Mouse (Mus musculus) myocyte (in vitro differentiated cells): Measurements from ENCODE around the gene Irx3. TPM values are rescaled to one million over a fixed set of nuclear protein-coding genes. Genes with fewer than 3 reads are reported as not detected.
A peak's percentile ranks its signal among the peaks of the same experiment; 100 is the strongest.

Source experiments
- H3K27me3 ChIP-seq: one replicate; pipeline ENCODE4 v1.6.1; 2011; ENCODE audit not compliant: control insufficient read depth, insufficient read depth, insufficient read length
- H3K36me3 ChIP-seq: one replicate; pipeline ENCODE4 v1.6.1; 2011; ENCODE audit not compliant: control insufficient read depth, insufficient read depth
- H3K4me2 ChIP-seq: one replicate; pipeline ENCODE4 v1.6.1; 2011; ENCODE audit warnings: low read depth, control low read depth
- H3K4me3 ChIP-seq: one replicate; pipeline ENCODE4 v1.5.1; 2011; ENCODE audit warnings: mild to moderate bottlenecking, control low read depth, moderate library complexity
- H3K79me2 ChIP-seq: one replicate; pipeline ENCODE4 v1.6.1; 2011; ENCODE audit not compliant: control insufficient read depth, insufficient read depth
- H3ac ChIP-seq: one replicate; pipeline ENCODE4 v1.6.1; 2011; ENCODE audit not compliant: control insufficient read depth, insufficient read length
- CEBPB ChIP-seq: IDR thresholded peaks from 2 replicates; pipeline ENCODE4 v1.6.1; 2011; ENCODE audit warnings: mild to moderate bottlenecking, moderate library complexity; ENCODE audit not compliant: poor library complexity, insufficient read depth, severe bottlenecking
- E2F4 ChIP-seq: IDR thresholded peaks from one replicate; pipeline ENCODE4 v1.6.1; 2011; ENCODE audit warnings: mild to moderate bottlenecking, control low read depth, moderate library complexity; ENCODE audit not compliant: insufficient read depth
- MAX ChIP-seq: IDR thresholded peaks from one replicate; pipeline ENCODE4 v1.6.1; 2011; ENCODE audit warnings: low read depth, mild to moderate bottlenecking, control low read depth
- MYOD1 ChIP-seq, 3 experiments: IDR thresholded peaks; one replicate each; pipeline ENCODE4 v1.6.1; 2011; ENCODE audit warnings: control low read depth in 2 of 3, low read depth in 2 of 3, mild to moderate bottlenecking in 2 of 3, moderate library complexity in 1 of 3; ENCODE audit not compliant: insufficient read length in 2 of 3, control insufficient read depth in 1 of 3
- MYOG ChIP-seq, 3 experiments: IDR thresholded peaks; one replicate each; pipeline ENCODE4 v1.6.1; 2011; ENCODE audit warnings: control low read depth in 2 of 3, low read depth in 2 of 3, mild to moderate bottlenecking in 2 of 3; ENCODE audit not compliant: insufficient read length in 2 of 3, control insufficient read depth in 1 of 3, insufficient read depth in 1 of 3
- POLR2A ChIP-seq: IDR thresholded peaks from one replicate; pipeline ENCODE4 v1.6.1; 2011; ENCODE audit warnings: low read depth, mild to moderate bottlenecking, control low read depth, moderate library complexity; ENCODE audit not compliant: insufficient read length
- POLR2AphosphoS2 ChIP-seq: IDR thresholded peaks from one replicate; pipeline ENCODE4 v1.6.1; 2011; ENCODE audit warnings: low read depth, control low read depth; ENCODE audit not compliant: insufficient read length
- REST ChIP-seq: IDR thresholded peaks from one replicate; pipeline ENCODE4 v1.6.1; 2011; ENCODE audit warnings: mild to moderate bottlenecking, control low read depth, moderate library complexity; ENCODE audit not compliant: insufficient read depth, insufficient read length
- SRF ChIP-seq: IDR thresholded peaks from one replicate; pipeline ENCODE4 v1.6.1; 2011; ENCODE audit warnings: low read depth; ENCODE audit not compliant: control insufficient read depth, insufficient read length
- TCF12 ChIP-seq: IDR thresholded peaks from one replicate; pipeline ENCODE4 v1.6.1; 2011; ENCODE audit warnings: mild to moderate bottlenecking, control low read depth; ENCODE audit not compliant: poor library complexity, insufficient read depth, severe bottlenecking
- TCF3 ChIP-seq: IDR thresholded peaks from one replicate; pipeline ENCODE4 v1.6.1; 2011; ENCODE audit warnings: low read depth, control low read depth; ENCODE audit not compliant: insufficient read length
- USF1 ChIP-seq: IDR thresholded peaks from one replicate; pipeline ENCODE4 v1.6.1; 2011; ENCODE audit warnings: low read depth, mild to moderate bottlenecking, control low read depth, moderate library complexity
- polyA plus RNA-seq: library from polyadenylated mRNA; unstranded; fragments of >200 nt; fragmentation: generic; extraction: Trizol; gene quantifications from one replicate; pipeline ENCODE4 v1.2.1, GENCODE M21; 2012; ENCODE audit warnings: missing spikeins

Gene Irx3
- polyA plus RNA-seq, 1 experiment: 26.4 TPM

DNA sequence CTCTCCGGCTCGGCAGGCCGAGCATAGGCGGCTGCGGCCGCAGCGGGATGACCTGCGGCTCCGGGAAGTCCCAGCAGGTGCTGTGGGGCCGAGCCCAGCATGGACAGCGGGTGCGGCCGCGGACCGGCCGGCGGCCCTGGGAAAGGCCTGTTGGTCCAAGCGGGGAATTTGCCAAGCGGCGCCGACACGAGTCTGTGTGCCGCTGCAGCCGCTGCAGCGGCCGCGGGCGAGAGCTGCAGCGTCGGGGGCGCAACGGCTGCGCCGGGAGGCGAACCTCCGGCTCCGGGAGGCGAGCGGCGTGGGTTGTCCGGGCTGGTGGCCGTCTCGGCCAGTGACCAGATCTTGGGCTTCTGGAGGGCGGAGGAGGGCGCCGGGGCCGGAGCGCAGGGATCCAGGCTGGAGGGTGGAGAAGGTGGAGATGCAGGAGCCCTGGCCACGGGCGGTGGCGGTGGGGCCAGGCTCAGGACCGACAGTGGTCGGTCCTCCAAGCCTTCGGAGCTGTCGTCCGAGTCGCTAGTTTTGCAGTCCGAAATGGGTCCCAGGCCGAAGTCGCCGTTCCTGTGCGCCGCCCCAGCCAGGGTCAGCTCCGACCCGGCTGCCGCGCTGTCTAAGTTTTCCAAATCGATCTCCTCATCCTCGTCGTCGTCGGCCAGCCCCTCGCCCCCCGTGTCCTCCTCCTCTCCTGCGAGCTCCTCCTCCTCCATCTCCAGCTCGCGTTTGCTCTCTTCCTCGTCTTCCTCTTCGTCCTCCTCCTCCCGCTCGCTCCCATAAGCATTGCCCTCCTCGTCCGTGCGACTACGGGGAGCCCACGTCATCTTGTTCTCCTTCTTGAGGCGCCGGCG lies 2.0 kb downstream of the Irx3 start:
- H3K27me3 ChIP-seq: no peaks in the 10 kb centered on the region

DNA sequence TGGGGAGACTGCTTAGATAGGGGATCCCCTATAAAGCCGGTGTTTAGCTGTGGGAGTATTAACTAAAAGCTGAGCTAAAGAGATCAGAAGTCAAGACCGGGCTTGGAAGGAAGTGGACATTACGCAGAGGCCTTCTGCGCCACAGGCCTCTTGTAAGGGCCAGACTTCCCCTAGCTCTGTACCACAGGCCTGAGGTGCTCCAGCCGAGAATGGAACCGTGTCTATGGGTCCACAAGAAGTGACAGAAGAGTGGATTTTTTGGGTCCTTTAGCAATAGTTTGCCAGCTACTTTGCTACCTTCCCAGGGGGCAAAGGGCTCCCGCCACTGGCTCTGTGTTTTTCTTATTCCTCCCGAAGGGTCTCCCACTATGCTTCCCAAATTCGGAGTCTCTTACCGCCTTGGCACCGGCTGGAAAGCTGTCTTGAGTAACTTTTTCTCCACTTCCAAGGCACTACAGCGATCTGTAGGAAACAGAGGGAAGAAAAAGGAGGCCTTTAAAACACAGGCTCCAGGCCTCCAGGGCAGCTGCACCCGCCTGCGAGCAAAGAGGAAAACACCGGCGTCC lies 2.8 kb downstream of the Irx3 start:
- Histone ChIP-seq H3K27me3 (no peaks in the 10 kb centered on the region), H3K4me3 (peak overlapping the region; percentile 83), H3K36me3 (no peaks in the 10 kb centered on the region), H3K4me2 (peak overlapping the region; percentile 79), H3K79me2 (peaks cover 10% of the 10 kb centered on the region), H3ac (peak overlapping the region; percentile 91)
- TF ChIP-seq USF1 (no peak), MAX (no peak), MYOD1 (IDR thresholded peaks at IDR 0.05; ENCODE audit: control insufficient read depth in 1 of 3, insufficient read length in 2 of 3, low read depth in 2 of 3) (no peak), CEBPB (no peak), POLR2AphosphoS2 (no peak), POLR2A (no peak), REST (no peak), SRF (no peak), E2F4 (no peak), TCF3 (no peak), TCF12 (no peak), MYOG (IDR thresholded peaks at IDR 0.05; ENCODE audit: control insufficient read depth in 1 of 3, insufficient read depth in 1 of 3, insufficient read length in 2 of 3, low read depth in 2 of 3) (no peak)

More for the DNA sequence above, 2.0 kb downstream of the Irx3 start:
- peak overlapping the region; percentile 91 for H3ac ChIP-seq
- TF ChIP-seq TCF12 (no peak), MYOG (IDR thresholded peaks at IDR 0.05; ENCODE audit: control insufficient read depth in 1 of 3, insufficient read depth in 1 of 3, insufficient read length in 2 of 3, low read depth in 2 of 3) (peak in 1 of 3 experiments; percentile 67), SRF (no peak), MYOD1 (IDR thresholded peaks at IDR 0.05; ENCODE audit: control insufficient read depth in 1 of 3, insufficient read length in 2 of 3, low read depth in 2 of 3) (peak in 1 of 3 experiments; percentile 54), POLR2A (peak; percentile 12), USF1 (no peak), REST (no peak), CEBPB (no peak), POLR2AphosphoS2 (no peak), TCF3 (no peak), MAX (no peak), E2F4 (no peak)
- H3K4me2 ChIP-seq: peak overlapping the region; percentile 79
- H3K79me2 ChIP-seq: peaks cover 10% of the 10 kb centered on the region
- H3K36me3 ChIP-seq: no peaks in the 10 kb centered on the region
- H3K4me3 ChIP-seq: peak overlapping the region; percentile 83

DNA sequence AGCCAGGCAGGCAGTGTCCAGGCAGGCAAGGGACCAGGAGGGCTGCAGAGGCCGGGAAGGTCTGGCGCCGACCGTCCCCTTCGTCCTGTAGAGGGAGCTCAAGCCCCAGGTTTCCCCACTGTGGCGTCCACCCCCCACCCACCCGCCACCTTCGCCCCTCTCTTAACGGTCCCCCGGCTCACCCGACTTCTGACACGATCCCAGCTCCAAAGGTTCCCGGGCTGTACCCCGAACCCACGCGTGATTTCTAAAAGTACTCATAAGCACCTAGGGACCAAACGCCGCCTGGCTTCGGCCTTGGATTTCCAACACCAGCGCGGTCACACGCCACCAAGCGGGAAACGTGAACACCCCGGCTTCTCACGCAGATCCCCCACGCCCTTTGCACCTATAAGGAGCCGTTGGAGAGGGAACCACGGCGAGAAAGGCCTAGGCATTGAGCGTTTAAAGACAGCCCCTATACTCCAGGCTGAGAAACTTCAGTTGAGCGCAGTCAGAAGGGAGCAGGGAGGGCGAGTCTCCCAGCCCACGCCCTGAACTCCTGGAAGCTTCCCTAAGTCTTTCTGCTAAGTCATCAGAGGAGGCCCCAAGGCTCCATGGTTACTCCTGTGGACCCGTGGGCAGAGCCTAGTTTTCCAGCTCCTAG lies 4.1 kb downstream of the Irx3 start:
- Histone ChIP-seq H3K4me2 (peak overlapping the region; percentile 56), H3K27me3 (no peaks in the 10 kb centered on the region), H3K79me2 (peaks cover 10% of the 10 kb centered on the region), H3K36me3 (no peaks in the 10 kb centered on the region), H3ac (no peak overlapping the region), H3K4me3 (no peak overlapping the region)
- TF ChIP-seq POLR2AphosphoS2 (peak; percentile 53), MAX (no peak), REST (no peak)

DNA sequence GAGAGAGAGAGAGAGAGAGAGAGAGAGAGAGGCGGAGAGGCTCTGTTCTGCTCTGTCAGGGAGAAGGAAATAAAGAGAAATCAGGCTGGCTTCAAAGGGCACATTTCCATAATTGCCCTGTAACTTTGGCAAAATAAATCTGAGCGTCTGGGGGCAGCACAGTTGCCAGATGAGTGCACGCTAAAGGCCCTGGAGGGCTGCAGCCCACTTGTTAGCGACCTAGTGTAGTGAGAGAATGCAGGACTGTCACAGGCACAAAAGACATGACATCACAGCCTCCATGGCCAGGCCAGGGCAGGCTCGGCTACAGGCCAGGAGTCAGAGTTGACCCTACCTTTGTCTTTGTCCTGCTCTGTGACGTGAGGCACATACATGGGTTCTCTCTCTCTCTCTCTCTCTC lies 8.0 kb downstream of the Irx3 start:
- TF ChIP-seq TCF3: no peak
- TF ChIP-seq SRF: no peak
- TF ChIP-seq POLR2A: no peak
- no peak for TF ChIP-seq USF1
- no peak for TF ChIP-seq MYOG (IDR thresholded peaks at IDR 0.05; ENCODE audit: control insufficient read depth in 1 of 3, insufficient read depth in 1 of 3, insufficient read length in 2 of 3, low read depth in 2 of 3)
- TF ChIP-seq TCF12: no peak
- TF ChIP-seq E2F4: no peak
- TF ChIP-seq REST: no peak
- no peak for TF ChIP-seq POLR2AphosphoS2
- TF ChIP-seq MAX: no peak
- no peak for TF ChIP-seq CEBPB
- no peak for TF ChIP-seq MYOD1 (IDR thresholded peaks at IDR 0.05; ENCODE audit: control insufficient read depth in 1 of 3, insufficient read length in 2 of 3, low read depth in 2 of 3)
- H3K36me3 ChIP-seq: no peaks in the 10 kb centered on the region
- no peak overlapping the region for H3K4me3 ChIP-seq
- no peak overlapping the region for H3K4me2 ChIP-seq
- no peaks in the 10 kb centered on the region for H3K79me2 ChIP-seq
- H3K27me3 ChIP-seq: no peaks in the 10 kb centered on the region
- no peak overlapping the region for H3ac ChIP-seq
